Mouse (Mus musculus): ENCODE measurements around the gene Anapc15. TPM values are rescaled to one million over a fixed set of nuclear protein-coding genes. Genes with fewer than 3 reads are reported as not detected.

The Anapc15 gene
- 31.1 TPM for polyA plus RNA-seq (2017; shearing (Covaris generic))

GRCm38 (mm10) chr7:101863415-101863814 is at the start of gene Anapc15:
Anapc15 (plus strand) TSS chr7:101863715.

GRCm38 (mm10) chr7:101817861-101818401 is 45.6 kb upstream of the Anapc15 start, which contains the start of gene Phox2a:
Phox2a (plus strand) TSS chr7:101818313.

GRCm38 (mm10) chr7:101837606-101838471 is 25.7 kb upstream of the Anapc15 start, which contains the start of gene Inppl1:
Inppl1 (minus strand) TSS chr7:101838229.

GRCm38 (mm10) chr7:101857094-101857493 is 6.4 kb upstream of the Anapc15 start, which contains the start of gene Folr2:
Folr2 (minus strand) TSS chr7:101857194.

GRCm38 (mm10) chr7:101870629-101871028 is 7.1 kb downstream of the Anapc15 start, which contains the start of gene Folr1:
Folr1 (minus strand) TSS chr7:101870788.

GRCm38 (mm10) chr7:101905561-101906286 is 42.2 kb downstream of the Anapc15 start, which contains the start of gene Lamtor1:
Lamtor1 (plus strand) TSS chr7:101905904.

GRCm38 (mm10) chr7:101906287-101906681 is 42.8 kb downstream of the Anapc15 start, which contains the start of gene Tomt:
Tomt (minus strand) TSS chr7:101906359.

GRCm38 (mm10) chr7:101933751-101934240 is 70.3 kb downstream of the Anapc15 start, which contains the start of the genes Lrrc51 and Numa1:
Lrrc51 (minus strand) TSS chr7:101933895.
Numa1 (plus strand) TSS chr7:101934111.

Other genes with a start within 250 kb of the Anapc15 start
- gene Clpb, start 200.1 kb upstream of the Anapc15 start, polyA plus RNA-seq (2017; shearing (Covaris generic)) = 31.6 TPM
- not detected for gene Phox2a, start 45.4 kb upstream of the Anapc15 start, polyA plus RNA-seq (2017; shearing (Covaris generic))
- gene Inppl1, start 25.5 kb upstream of the Anapc15 start, polyA plus RNA-seq (2017; shearing (Covaris generic)) = 9.6 TPM
- gene Folr2, start 6.5 kb upstream of the Anapc15 start, polyA plus RNA-seq (2017; shearing (Covaris generic)) = not detected
- gene Folr1, start 7.1 kb downstream of the Anapc15 start, polyA plus RNA-seq (2017; shearing (Covaris generic)) = not detected
- gene Lamtor1, start 42.2 kb downstream of the Anapc15 start, polyA plus RNA-seq (2017; shearing (Covaris generic)) = 83.3 TPM
- gene Tomt, start 42.6 kb downstream of the Anapc15 start, polyA plus RNA-seq (2017; shearing (Covaris generic)) = 0.57 TPM
- 0.44 TPM for gene Lrrc51, start 70.2 kb downstream of the Anapc15 start, polyA plus RNA-seq (2017; shearing (Covaris generic))
- 138 TPM for gene Numa1, start 70.4 kb downstream of the Anapc15 start, polyA plus RNA-seq (2017; shearing (Covaris generic))
- 3.2 TPM for gene Il18bp, start 155.0 kb downstream of the Anapc15 start, polyA plus RNA-seq (2017; shearing (Covaris generic))
- gene Rnf121, start 201.8 kb downstream of the Anapc15 start, polyA plus RNA-seq (2017; shearing (Covaris generic)) = 20.0 TPM
- gene Xndc1, start 201.8 kb downstream of the Anapc15 start, polyA plus RNA-seq (2017; shearing (Covaris generic)) = 27.8 TPM
- 0.20 TPM for gene Xntrpc, start 202.0 kb downstream of the Anapc15 start, polyA plus RNA-seq (2017; shearing (Covaris generic))
- gene Trpc2, start 219.4 kb downstream of the Anapc15 start, polyA plus RNA-seq (2017; shearing (Covaris generic)) = not detected
- gene Art1, start 238.0 kb downstream of the Anapc15 start, polyA plus RNA-seq (2017; shearing (Covaris generic)) = not detected
- 0.25 TPM for gene Art5, start 245.8 kb downstream of the Anapc15 start, polyA plus RNA-seq (2017; shearing (Covaris generic))

Data from effector memory CD4-positive, alpha-beta T cell, adult 5 months (primary cell).